Mouse (Mus musculus): ENCODE results near the gene Hrg.

GRCm38 (mm10) chr16:22918664-22919312, 32.1 kb upstream of the Hrg start:
- no peak for TF ChIP-seq POLR2A (IDR thresholded peaks at IDR 0.05; ENCODE audit: borderline replicate concordance, low read depth, low read length)
- TF ChIP-seq CTCF (IDR thresholded peaks at IDR 0.05; ENCODE audit: low read depth, low read length), result no peak

Measured in bone marrow macrophage, adult 2 months (primary cell).